Mouse (Mus musculus) heart, embryonic 16.5 days (tissue): ENCODE data around the gene Cps1. TPM values are rescaled to one million over a fixed set of nuclear protein-coding genes. Genes with fewer than 3 reads are reported as not detected.

Experiments
- ATAC-seq: fragments of 200-750 bp; cut with Nextera tagmentation; replicated peaks from 2 replicates; pipeline ENCODE4 v1.8.0; 2017; ENCODE audit warnings: moderate number of reproducible peaks; ENCODE audit not compliant: insufficient read depth, low FRiP score; ENCODE audit errors: extremely low read depth
- H3K27ac ChIP-seq: fragments of 300-500 bp; sonication (generic); 2 replicates; pipeline ENCODE4 v1.5.1; 2014; ENCODE audit warnings: mild to moderate bottlenecking, low read length, control low read depth, moderate library complexity
- H3K27me3 ChIP-seq: fragments of 300-500 bp; sonication (generic); 2 replicates; pipeline ENCODE4 v1.6.1; 2014; ENCODE audit warnings: low read length, mixed read lengths; ENCODE audit not compliant: control insufficient read depth, insufficient read depth
- H3K36me3 ChIP-seq: fragments of 300-500 bp; sonication (generic); 2 replicates; pipeline ENCODE4 v1.6.1; 2014; ENCODE audit not compliant: control insufficient read depth, insufficient read depth
- H3K4me1 ChIP-seq: fragments of 300-500 bp; sonication (generic); 2 replicates; pipeline ENCODE4 v1.6.1; 2014; ENCODE audit warnings: low read length, mixed read lengths; ENCODE audit not compliant: control insufficient read depth, insufficient read depth
- H3K4me2 ChIP-seq: fragments of 300-500 bp; sonication (generic); 2 replicates; pipeline ENCODE4 v1.6.1; 2014; ENCODE audit warnings: low read depth, mild to moderate bottlenecking, control low read depth, low read length
- H3K4me3 ChIP-seq: fragments of 300-500 bp; sonication (generic); 2 replicates; pipeline ENCODE4 v1.5.1; 2014; ENCODE audit warnings: mild to moderate bottlenecking, control low read depth, low read length
- H3K9ac ChIP-seq: fragments of 300-500 bp; sonication (generic); 2 replicates; pipeline ENCODE4 v1.6.1; 2014; ENCODE audit warnings: low read length, control low read depth
- H3K9me3 ChIP-seq: fragments of 300-500 bp; sonication (generic); replicated peaks from 2 replicates; pipeline ENCODE4 v1.6.1; 2016; ENCODE audit warnings: low read length; ENCODE audit not compliant: control insufficient read depth
- WGBS: fragments of 180-500 bp; shearing (Covaris S2); extraction: QIAGEN DNeasy Blood & Tissue Kit; methylation state at CpG from one replicate; pipeline ENCODE4 v1.1.7; 2014; 5-methylcytosine and 5-hydroxymethylcytosine counted together
- polyA plus RNA-seq: library from polyadenylated mRNA; unstranded; fragments of >200 nt; fragmentation: Nextera tagmentation; extraction: Ambion mirVana; gene quantifications from 2 replicates; pipeline ENCODE4 v1.2.1, GENCODE M21; 2015

Cps1 gene
- polyA plus RNA-seq, 1 experiment from 2014 or later: 0.66 TPM

DNA sequence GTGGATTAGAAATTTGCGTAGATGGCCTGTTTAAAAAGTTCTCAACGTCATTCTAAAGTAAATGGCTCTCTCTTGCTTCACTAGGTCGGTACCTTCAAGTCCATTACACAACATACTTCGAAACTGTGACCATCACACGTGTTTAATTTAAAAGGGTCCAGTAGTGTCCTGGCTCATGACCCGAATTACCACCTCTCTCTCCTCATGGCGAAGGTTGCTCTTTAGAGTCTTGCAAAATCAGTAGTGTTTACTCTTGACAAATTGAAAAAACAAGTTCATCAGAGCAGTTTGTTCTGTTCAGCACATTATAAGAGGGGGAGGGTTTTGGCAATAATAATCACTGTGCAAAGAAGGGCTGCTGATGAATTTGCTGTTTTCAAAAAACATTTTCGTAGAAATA lies 6.3 kb upstream of the Cps1 start:
- H3K4me3 ChIP-seq: no peak overlapping the region
- no peaks in the 10 kb centered on the region for H3K9me3 ChIP-seq
- H3K9ac ChIP-seq: no peak overlapping the region
- H3K27ac ChIP-seq: no peak overlapping the region
- no peak for ATAC-seq
- H3K27me3 ChIP-seq: no peaks in the 10 kb centered on the region
- no peaks in the 10 kb centered on the region for H3K36me3 ChIP-seq
- no peak overlapping the region for H3K4me2 ChIP-seq
- H3K4me1 ChIP-seq: no peaks in the 10 kb centered on the region
- 76% methylated on average over 8 of the region's 8 CpGs for WGBS

DNA sequence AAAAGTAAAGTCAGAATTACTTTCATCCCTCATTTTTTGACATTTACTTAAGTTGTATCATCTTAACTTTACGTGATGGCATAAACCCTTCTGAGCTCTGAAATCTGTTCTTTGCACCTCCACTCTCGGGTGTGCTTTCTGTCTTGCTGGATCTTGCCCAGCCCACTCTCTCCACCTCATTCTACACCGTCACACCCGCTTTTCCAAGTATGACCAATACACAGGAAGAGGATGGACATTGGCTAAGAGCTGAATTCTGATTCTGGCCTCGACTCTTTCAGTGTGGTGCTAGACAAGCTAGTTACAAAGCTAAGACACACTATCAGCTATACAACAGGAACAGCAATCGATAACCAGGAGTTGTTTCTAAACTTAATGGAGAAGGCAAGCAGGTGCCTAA lies 5.0 kb upstream of the Cps1 start:
- ATAC-seq: no peak
- 77% methylated on average over 6 of the region's 6 CpGs for WGBS

DNA sequence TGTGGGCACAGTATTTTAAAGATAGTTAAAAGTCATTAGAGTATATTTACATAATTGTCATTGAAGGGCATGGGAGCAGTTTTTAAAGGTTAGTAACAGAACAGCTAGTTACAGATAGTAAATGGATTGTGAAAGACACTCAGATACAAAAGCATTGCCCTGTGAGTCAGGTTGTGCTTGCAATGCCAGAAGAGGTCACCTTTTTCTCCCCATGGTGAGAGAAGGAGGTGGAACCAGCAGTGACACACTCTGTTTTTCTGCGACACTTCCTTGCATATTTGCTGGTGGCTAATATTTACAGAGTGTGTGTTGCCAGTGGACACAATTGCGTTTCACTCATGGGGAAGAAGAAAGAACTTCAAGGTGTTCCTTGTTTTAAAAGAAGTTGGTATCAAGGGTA lies 2.6 kb downstream of the Cps1 start:
- no peak overlapping the region for H3K4me3 ChIP-seq
- no peaks in the 10 kb centered on the region for H3K27me3 ChIP-seq
- no peak overlapping the region for H3K9ac ChIP-seq
- H3K27ac ChIP-seq: no peak overlapping the region
- no peak overlapping the region for H3K4me2 ChIP-seq
- no peak for ATAC-seq
- H3K36me3 ChIP-seq: no peaks in the 10 kb centered on the region
- no peaks in the 10 kb centered on the region for H3K9me3 ChIP-seq
- WGBS: 80% methylated on average over 2 of the region's 2 CpGs
- no peaks in the 10 kb centered on the region for H3K4me1 ChIP-seq

More for the DNA sequence above, 5.0 kb upstream of the Cps1 start:
- Histone ChIP-seq H3K4me1 (no peaks in the 10 kb centered on the region), H3K4me3 (no peak overlapping the region), H3K36me3 (no peaks in the 10 kb centered on the region), H3K9me3 (no peaks in the 10 kb centered on the region), H3K9ac (no peak overlapping the region), H3K27ac (no peak overlapping the region), H3K27me3 (no peaks in the 10 kb centered on the region), H3K4me2 (no peak overlapping the region)

DNA sequence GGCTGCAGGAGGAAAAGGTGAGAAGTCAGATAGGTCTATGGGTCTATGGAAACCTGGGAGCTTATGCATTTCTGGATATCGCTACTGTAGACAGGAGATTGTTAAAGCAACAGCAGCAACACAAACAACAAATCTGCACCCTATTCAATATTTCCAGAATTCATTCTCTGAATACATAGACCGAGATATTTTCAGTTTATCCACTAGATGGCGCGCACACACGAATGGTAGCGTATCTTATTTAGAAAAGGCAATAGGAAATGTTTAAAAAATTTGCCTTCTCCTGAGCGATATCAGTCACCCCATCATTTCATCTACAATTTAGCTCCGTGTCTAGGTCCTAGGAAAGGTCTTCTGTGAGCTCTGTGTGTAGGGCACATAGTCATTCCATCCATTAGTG lies 21.1 kb downstream of the Cps1 start:
- WGBS: 8% methylated on average over 8 of the region's 8 CpGs

DNA sequence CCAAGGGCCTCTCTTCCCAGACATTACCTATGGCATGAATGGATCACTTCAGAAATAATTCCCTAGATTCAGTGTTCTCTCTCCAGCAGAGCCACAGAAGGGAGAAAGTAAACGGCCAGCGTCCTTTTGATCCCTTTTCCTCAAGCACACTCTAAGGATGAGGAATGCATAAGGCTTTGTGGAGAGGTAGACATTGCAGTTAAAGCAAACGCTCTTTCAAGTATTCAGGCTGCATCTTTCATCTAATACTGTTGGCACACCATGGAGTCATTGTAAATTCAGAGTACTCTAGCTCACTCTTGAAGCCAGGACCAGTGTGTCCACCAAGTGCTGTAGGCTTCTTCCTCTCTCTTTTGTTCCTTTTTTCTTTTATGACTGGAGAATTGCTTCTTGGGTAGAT lies 28.4 kb downstream of the Cps1 start:
- WGBS: 71% methylated on average over 3 of the region's 3 CpGs
- no peaks in the 10 kb centered on the region for H3K9me3 ChIP-seq
- no peaks in the 10 kb centered on the region for H3K27me3 ChIP-seq
- H3K27ac ChIP-seq: no peak overlapping the region
- H3K4me3 ChIP-seq: no peak overlapping the region
- ATAC-seq: no peak
- no peaks in the 10 kb centered on the region for H3K36me3 ChIP-seq
- no peaks in the 10 kb centered on the region for H3K4me1 ChIP-seq
- H3K9ac ChIP-seq: no peak overlapping the region
- H3K4me2 ChIP-seq: no peak overlapping the region

More for the DNA sequence above, 21.1 kb downstream of the Cps1 start:
- ATAC-seq: no peak
- no peaks in the 10 kb centered on the region for H3K36me3 ChIP-seq
- no peak overlapping the region for H3K27ac ChIP-seq
- no peaks in the 10 kb centered on the region for H3K27me3 ChIP-seq
- no peaks in the 10 kb centered on the region for H3K9me3 ChIP-seq
- H3K4me2 ChIP-seq: peak overlapping the region; percentile 31; the same call in 1 of the 2 replicates
- H3K9ac ChIP-seq: no peak overlapping the region
- H3K4me3 ChIP-seq: no peak overlapping the region
- no peaks in the 10 kb centered on the region for H3K4me1 ChIP-seq

DNA sequence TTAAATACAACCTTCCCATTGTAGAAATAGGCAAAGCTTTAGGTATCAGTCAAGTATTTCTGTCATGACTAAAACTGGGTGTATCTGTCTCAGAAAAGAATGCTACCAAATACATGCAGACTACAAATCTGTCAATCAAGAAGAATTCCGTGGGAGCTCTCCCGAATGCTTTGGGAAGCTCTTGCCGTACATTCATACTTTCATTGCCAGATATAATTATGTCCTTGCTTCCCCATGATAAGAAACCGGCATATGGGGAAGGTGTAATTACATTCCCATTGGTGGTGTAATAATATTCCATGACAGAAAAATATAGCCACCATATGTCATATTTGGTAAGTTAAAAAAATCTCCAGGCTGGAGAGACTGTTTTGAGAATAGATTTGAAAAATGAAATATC lies 44.5 kb downstream of the Cps1 start:
- Histone ChIP-seq H3K36me3 (no peaks in the 10 kb centered on the region), H3K4me2 (no peak overlapping the region), H3K27ac (no peak overlapping the region), H3K27me3 (no peaks in the 10 kb centered on the region), H3K9ac (no peak overlapping the region), H3K4me1 (no peaks in the 10 kb centered on the region), H3K4me3 (no peak overlapping the region), H3K9me3 (no peaks in the 10 kb centered on the region)
- 63% methylated on average over 4 of the region's 4 CpGs for WGBS
- no peak for ATAC-seq

DNA sequence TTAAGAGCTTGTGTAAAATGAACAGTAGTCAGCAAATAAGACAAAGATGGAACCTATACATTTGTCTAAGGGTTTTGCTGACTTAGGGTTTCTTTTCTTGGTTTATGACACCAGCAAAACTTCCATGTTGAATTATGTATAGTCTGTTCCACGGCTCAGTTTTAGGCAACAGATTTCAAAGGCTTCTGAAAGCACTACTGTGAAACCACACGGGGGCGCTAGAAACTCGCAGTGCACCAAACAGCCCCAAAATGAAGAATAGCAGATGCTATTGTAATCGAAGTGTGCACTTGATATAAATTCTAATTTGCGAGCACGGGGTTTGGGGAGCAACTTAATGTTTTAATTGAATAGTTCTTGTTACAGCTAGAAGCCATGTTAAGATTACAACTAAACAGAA lies 58.3 kb downstream of the Cps1 start:
- no peak overlapping the region for H3K27ac ChIP-seq
- no peak overlapping the region for H3K4me3 ChIP-seq
- no peaks in the 10 kb centered on the region for H3K27me3 ChIP-seq
- no peak for ATAC-seq
- H3K4me2 ChIP-seq: no peak overlapping the region
- 11% methylated on average over 7 of the region's 7 CpGs for WGBS
- H3K36me3 ChIP-seq: no peaks in the 10 kb centered on the region
- H3K9me3 ChIP-seq: no peaks in the 10 kb centered on the region
- H3K9ac ChIP-seq: no peak overlapping the region
- H3K4me1 ChIP-seq: no peaks in the 10 kb centered on the region

DNA sequence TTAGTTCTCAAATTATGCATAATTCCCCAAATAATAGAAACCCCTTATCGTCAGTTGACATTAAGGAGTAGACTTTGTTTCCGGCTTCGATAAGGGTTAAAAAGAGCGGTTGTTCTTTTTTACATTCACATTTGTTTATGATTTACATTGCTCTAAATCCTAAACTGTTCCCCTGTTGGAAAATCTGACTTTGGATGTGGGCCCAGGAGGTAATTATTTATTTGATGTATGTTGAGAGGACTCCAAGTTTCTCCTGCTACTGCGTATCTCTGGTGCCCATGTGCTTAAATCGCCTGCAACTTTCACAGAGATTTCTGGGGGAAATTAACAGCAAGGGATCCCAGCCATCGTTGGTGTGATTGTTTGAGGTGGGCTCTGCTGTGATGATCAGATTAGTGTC lies 59.4 kb downstream of the Cps1 start:
- Histone ChIP-seq H3K9ac (no peak overlapping the region), H3K4me2 (no peak overlapping the region), H3K9me3 (no peaks in the 10 kb centered on the region), H3K27ac (no peak overlapping the region), H3K4me1 (no peaks in the 10 kb centered on the region), H3K27me3 (no peaks in the 10 kb centered on the region), H3K4me3 (no peak overlapping the region), H3K36me3 (no peaks in the 10 kb centered on the region)
- WGBS: 82% methylated on average over 7 of the region's 7 CpGs
- ATAC-seq: no peak

DNA sequence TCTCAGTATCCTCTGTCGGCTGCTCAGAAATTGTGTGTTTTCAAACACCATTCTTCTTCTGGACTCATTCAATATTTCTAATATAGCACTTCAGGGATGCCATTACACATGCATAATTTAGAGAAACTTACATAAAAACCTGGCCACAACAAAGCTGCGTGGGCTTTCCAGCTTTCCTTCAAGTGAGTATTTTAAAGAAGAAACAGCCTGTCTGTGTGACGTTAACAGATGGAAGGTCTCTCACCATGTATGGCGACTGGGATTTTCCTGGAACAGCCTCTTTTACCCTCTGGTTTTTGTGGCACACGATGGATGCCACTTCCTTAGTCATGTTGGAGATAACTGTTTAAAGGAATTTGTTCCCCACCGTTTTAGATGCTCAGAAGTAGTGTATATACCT lies 60.7 kb downstream of the Cps1 start:
- Histone ChIP-seq H3K27ac (no peak overlapping the region), H3K9me3 (no peaks in the 10 kb centered on the region), H3K4me2 (no peak overlapping the region), H3K9ac (no peak overlapping the region), H3K4me3 (no peak overlapping the region), H3K36me3 (no peaks in the 10 kb centered on the region), H3K4me1 (no peaks in the 10 kb centered on the region), H3K27me3 (no peaks in the 10 kb centered on the region)
- no peak for ATAC-seq
- WGBS: 71% methylated on average over 6 of the region's 6 CpGs

DNA sequence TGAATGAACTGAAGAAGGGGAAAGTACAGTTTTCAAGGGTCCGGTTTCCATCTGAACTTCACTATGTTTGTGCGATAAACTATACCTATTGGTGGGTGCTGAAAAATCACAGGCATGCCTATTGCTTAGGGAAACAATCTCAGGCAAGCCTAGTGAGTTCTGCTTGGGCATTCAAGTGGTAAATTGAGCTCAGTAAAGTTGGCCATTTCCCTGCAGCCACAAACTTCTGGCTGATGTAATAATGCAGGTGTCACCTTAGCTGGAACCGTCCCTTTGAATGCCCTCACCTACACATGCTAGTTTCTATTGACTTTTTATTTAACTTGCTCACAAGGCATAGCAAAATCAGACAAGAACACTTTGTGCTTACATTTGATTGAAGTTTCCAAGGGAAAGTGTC lies 61.3 kb downstream of the Cps1 start:
- no peaks in the 10 kb centered on the region for H3K9me3 ChIP-seq
- H3K27ac ChIP-seq: no peak overlapping the region
- H3K4me3 ChIP-seq: no peak overlapping the region
- H3K4me2 ChIP-seq: no peak overlapping the region
- no peak for ATAC-seq
- 76% methylated on average over 3 of the region's 3 CpGs for WGBS
- H3K36me3 ChIP-seq: no peaks in the 10 kb centered on the region
- no peak overlapping the region for H3K9ac ChIP-seq
- no peaks in the 10 kb centered on the region for H3K4me1 ChIP-seq
- H3K27me3 ChIP-seq: no peaks in the 10 kb centered on the region
